Mouse (Mus musculus) gastrocnemius, adult 2 months (tissue): ENCODE results near the gene Stub1. TPM values are rescaled to one million over a fixed set of nuclear protein-coding genes. Genes with fewer than 3 reads are reported as not detected.
A peak's percentile ranks its signal among the peaks of the same experiment; 100 is the strongest.

ENCODE experiments used
- DNase-seq: peaks from one replicate; pipeline ENCODE4 v3.0.0; 2022
- H3K27ac ChIP-seq: fragments of 200-600 bp; 2 replicates; pipeline ENCODE4 v1.8.1; 2022; ENCODE audit warnings: mild to moderate bottlenecking
- H3K4me3 ChIP-seq: fragments of 200-600 bp; 2 replicates; pipeline ENCODE4 v1.8.1; 2022; ENCODE audit warnings: mild to moderate bottlenecking, moderate library complexity
- CTCF ChIP-seq: fragments of 200-600 bp; IDR thresholded peaks from 2 replicates; pipeline ENCODE4 v1.8.1; 2022; ENCODE audit warnings: antibody characterized with exemption, mild to moderate bottlenecking, moderate library complexity
- intact Hi-C: fragments of 180-260 bp; cut with DNase I; formaldehyde crosslinking; loops from one replicate; pipeline ENCODE4 v1.15.1; 2025
- microRNA-seq: library from miRNA; unstranded; fragments of <30 nt; microRNA quantifications from one replicate; pipeline ENCODE4 v1.2.0, GENCODE M21; 2021
- total RNA-seq, 2 experiments: library from RNA; stranded (reverse); gene quantifications; 2 replicates each; pipeline ENCODE4 v1.2.3; 2021

Stub1 gene
- total RNA-seq, 2 experiments from 2014 or later = 85.8 to 93.8 TPM

DNA sequence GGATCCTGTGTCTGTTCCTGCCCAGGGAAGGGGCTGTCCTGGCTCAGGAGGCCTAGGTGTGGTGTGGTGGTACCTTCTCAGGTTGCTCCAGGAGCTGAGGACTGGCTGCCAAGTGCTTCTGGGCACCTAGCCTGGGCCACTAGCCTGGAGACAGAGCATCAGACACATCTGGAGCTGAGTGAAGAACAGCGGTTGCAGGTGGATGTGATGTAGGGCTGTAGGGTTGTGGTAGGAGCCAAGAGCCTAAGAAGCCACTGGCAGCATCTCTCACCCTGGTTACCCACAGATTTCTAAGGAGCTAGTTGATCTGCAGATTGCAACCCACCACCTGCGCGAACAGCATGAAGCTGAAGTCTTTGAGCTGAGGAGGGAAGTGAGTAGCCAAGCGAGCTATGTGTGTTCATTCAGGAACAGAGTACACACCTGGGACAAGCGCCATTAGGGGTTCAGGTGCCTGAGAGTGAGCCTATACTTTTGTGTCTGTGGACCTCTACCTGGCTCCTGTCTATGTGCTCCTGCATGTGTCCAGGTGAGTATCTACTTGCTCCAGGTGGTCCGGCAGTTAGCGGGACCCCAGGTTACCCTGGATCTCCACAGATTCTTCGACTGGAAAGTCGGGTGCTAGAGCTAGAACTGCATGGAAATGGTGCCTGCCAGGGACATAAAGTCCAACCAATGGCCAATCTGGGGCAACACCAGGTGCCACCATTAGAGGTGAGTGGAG is 46.3 kb downstream of the Stub1 start:
- intact Hi-C loops = no loop called here
- no peak for TF ChIP-seq CTCF
- Histone ChIP-seq H3K27ac (no peak overlapping the region), H3K4me3 (no peak overlapping the region)
- DNase-seq = no peak

DNA sequence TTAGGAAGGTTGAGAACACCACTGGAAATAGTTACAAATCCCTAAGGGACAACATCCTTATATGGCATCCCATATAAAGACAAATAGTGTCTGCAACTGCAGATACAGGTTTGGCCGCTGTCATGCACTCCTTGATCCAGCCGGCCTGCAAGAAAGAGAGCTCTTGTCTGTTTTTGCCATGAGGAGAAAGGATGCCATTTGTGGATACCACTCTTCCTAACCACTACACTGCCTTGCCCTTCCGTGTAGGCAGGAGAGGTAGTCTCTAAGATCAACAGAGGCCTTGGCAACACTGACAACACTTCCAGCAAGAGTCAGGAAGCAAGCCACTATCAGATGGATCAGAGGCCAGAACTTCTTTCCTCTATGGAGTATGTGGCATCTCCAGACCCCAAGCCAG is 46.9 kb downstream of the Stub1 start, which contains the start of gene Ccdc78:
TSS of gene Ccdc78 (plus strand) at position 301 of the 400 bp plus-strand sequence.
- no peak for DNase-seq
- H3K27ac ChIP-seq = peak within 1 kb of the TSS; percentile 88
- intact Hi-C loops = no loop called here
- peak within 1 kb of the TSS; percentile 75 for H3K4me3 ChIP-seq
- TF ChIP-seq CTCF = no peak

DNA sequence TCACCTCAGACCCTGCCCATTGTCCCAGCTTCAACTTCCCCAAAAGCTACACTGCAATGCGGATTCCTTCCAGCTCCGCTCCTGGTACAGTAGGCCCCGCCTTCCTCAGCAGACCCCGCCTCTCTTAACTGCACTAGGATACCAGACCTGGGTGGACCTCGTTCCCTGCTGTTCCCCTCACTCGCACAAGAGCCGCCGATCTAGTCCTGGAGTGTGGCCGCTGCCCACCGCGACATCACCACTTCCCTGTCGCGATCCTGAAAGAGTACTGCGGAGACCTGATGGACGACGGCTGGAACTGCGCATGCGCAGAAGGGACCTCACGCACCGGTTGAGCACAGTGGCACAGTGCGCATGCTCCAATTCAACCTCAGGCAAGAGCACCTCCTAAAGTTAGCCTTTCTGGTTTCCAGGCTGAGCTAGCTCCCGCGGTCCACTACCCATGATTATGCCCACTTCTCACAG is 47.9 kb downstream of the Stub1 start, which contains the start of gene Haghl:
TSS of gene Haghl (minus strand) at position 393 of the 465 bp plus-strand sequence.
- intact Hi-C loops = no loop called here
- Histone ChIP-seq H3K27ac (peak within 1 kb of the TSS; percentile 88), H3K4me3 (peak within 1 kb of the TSS; percentile 75)
- TF ChIP-seq CTCF = peak; percentile 19; the same call in 1 of the 2 replicates
- peak; percentile 96 for DNase-seq

DNA sequence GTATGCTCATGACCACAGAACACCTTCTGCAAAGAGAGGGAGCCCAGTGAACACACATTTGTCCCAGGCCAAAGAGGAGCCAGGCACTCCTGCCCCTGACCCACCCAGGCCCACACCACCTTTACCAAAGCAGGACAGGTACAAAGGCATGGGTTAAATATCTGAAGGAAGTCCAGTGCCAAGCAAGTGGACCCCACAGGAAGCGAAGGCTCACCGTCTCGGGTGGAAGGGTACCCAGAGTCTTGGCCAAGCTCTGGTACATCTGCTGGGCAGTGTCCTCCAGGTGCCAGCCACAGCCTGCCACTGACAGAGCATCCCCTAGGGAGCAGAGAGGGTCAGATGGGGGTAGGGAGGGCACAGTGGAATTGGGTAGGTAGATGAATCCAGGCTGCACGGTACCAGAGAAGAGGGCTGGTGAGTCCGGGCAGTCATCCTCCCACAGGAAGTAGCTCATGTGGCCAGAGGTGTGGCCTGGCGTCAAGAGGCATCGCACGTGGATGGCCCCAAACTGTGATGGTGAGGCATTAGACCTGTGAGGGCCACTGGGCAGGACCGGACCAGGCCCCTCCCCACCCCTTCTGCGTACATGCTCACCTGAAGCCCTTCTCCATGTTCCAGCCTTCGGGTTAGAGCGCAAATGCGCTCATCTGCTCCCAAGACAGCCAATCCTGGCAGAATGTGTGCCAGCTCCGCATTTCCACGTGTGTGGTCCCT is 49.2 kb downstream of the Stub1 start:
- peak overlapping the region; percentile 75; the same call in 1 of the 2 replicates for H3K4me3 ChIP-seq
- DNase-seq = no peak
- intact Hi-C loops = no loop called here
- H3K27ac ChIP-seq = no peak overlapping the region
- TF ChIP-seq CTCF = no peak

DNA sequence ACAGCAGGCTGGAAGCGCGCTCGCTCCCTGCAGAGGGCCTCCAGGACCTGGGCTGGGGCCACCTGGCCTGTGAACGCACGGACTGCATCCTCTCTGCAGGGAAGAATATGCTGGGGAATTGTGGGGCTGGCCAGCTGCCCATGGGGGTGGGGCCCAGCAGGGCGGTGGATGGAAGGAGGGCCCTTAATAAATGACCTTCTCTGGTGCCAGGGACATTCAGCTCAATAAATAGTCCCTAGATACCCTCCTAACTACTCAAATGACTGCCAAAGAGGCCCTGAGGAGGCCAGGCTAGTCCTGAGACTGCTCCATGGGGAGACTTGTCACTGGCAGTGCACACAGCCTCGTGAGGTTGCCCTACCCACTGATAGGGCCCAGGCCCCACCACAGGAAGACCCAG is 50.1 kb downstream of the Stub1 start:
- Histone ChIP-seq H3K4me3 (no peak overlapping the region), H3K27ac (no peak overlapping the region; the same call in 1 of the 2 replicates)
- no peak for TF ChIP-seq CTCF
- DNase-seq = peak; percentile 55
- intact Hi-C loops = no loop called here

DNA sequence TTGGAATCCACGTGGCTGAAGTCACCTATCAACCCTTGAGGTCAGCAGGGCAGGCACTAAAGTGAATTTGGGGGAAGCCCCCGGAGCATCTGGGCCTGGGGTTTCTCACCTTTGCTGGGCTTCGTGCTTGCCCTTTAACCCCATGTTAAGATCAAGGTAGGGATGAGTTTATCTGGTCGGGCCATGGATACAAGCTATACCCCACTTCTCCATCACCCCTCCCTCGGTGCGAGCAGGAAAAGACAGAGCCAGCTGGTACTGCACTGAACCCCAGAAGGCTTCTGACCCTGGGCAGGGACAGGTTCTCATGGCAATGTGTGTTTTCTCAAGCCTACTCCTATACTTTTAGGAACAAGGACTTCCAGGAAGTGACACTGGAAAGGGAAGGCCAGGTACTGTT is 51.9 kb downstream of the Stub1 start:
- TF ChIP-seq CTCF = no peak
- intact Hi-C loops = no loop called here
- no peak for DNase-seq
- Histone ChIP-seq H3K27ac (no peak overlapping the region), H3K4me3 (no peak overlapping the region)

Small RNA genes within 50 kb of the gene (microRNA-seq; reads per million reads assigned to microRNA genes)
- gene Mir3082 (not detected), gene Mir6966 (not detected)

Other genes starting within 250 kb of the Stub1 start
- gene Gng13, start 116.2 kb downstream of the Stub1 start, total RNA-seq = not detected
- gene Chtf18, start 106.0 kb downstream of the Stub1 start, total RNA-seq = under 1 TPM; 0.77 to 0.86 TPM
- gene Rpusd1, start 105.7 kb downstream of the Stub1 start, total RNA-seq = 1 to 10 TPM; 3.9 to 4.0 TPM
- not detected for gene Mslnl, start 97.4 kb downstream of the Stub1 start, total RNA-seq
- under 1 TPM in 1 of 2 experiments, not detected in 1; 0.33 TPM for gene Msln, start 79.0 kb downstream of the Stub1 start, total RNA-seq
- gene Narfl, start 59.6 kb downstream of the Stub1 start, total RNA-seq = 10 to 100 TPM; 28.6 to 38.7 TPM
- gene Haghl, start 47.7 kb downstream of the Stub1 start, total RNA-seq = 1 to 10 TPM; 9.0 to 9.1 TPM
- not detected for gene Ccdc78, start 46.8 kb downstream of the Stub1 start, total RNA-seq
- gene Fam173a, start 40.5 kb downstream of the Stub1 start, total RNA-seq = 10 to 100 TPM; 35.9 to 43.7 TPM
- gene AC134908.4, start 37.7 kb downstream of the Stub1 start, total RNA-seq = not detected
- 10 to 100 TPM; 40.4 to 41.0 TPM for gene Metrn, start 36.3 kb downstream of the Stub1 start, total RNA-seq
- 1 to 10 TPM; 1.4 to 2.2 TPM for gene Fbxl16, start 24.3 kb downstream of the Stub1 start, total RNA-seq
- 10 to 100 TPM in 1 of 2 experiments, 1 to 10 TPM in 1; 8.7 to 10.0 TPM for gene Wdr24, start 9.8 kb downstream of the Stub1 start, total RNA-seq
- 10 to 100 TPM; 11.5 to 13.0 TPM for gene Jmjd8, start 4.5 kb downstream of the Stub1 start, total RNA-seq
- gene Rhbdl1, start 3.9 kb upstream of the Stub1 start, total RNA-seq = 10 to 100 TPM; 17.2 to 20.2 TPM
- 10 to 100 TPM; 13.0 to 15.9 TPM for gene Gm20683, start 8.4 kb upstream of the Stub1 start, total RNA-seq
- 10 to 100 TPM; 58.1 to 89.3 TPM for gene Rhot2, start 11.4 kb upstream of the Stub1 start, total RNA-seq
- 1 to 10 TPM in 1 of 2 experiments, under 1 TPM in 1; 0.66 to 1.0 TPM for gene Wdr90, start 28.1 kb upstream of the Stub1 start, total RNA-seq
- 100 to 1,000 TPM in 1 of 2 experiments, 10 to 100 TPM in 1; 85.3 to 117 TPM for gene Mcrip2, start 35.4 kb upstream of the Stub1 start, total RNA-seq
- 10 to 100 TPM; 27.7 to 33.7 TPM for gene Mettl26, start 41.7 kb upstream of the Stub1 start, total RNA-seq
- gene Wfikkn1, start 47.5 kb upstream of the Stub1 start, total RNA-seq = under 1 TPM; 0.26 to 0.75 TPM
- 1 to 10 TPM; 8.1 to 9.5 TPM for gene Rab40c, start 86.3 kb upstream of the Stub1 start, total RNA-seq
- gene Pigq, start 111.5 kb upstream of the Stub1 start, total RNA-seq = 10 to 100 TPM; 21.0 to 28.6 TPM
- not detected for gene Nhlrc4, start 111.6 kb upstream of the Stub1 start, total RNA-seq
- gene A930017K11Rik, start 119.2 kb upstream of the Stub1 start, total RNA-seq = not detected
- 1 to 10 TPM; 6.0 to 9.4 TPM for gene Capn15, start 152.4 kb upstream of the Stub1 start, total RNA-seq
- 10 to 100 TPM; 76.3 to 92.0 TPM for gene Rab11fip3, start 236.2 kb upstream of the Stub1 start, total RNA-seq